Mouse (Mus musculus): ENCODE results near the gene Avil.
"Not testable (repeated sequence)": the region's sequence is repeated elsewhere in the genome, so short reads cannot be mapped to it uniquely, and the experiment has no call there.

Avil gene

GRCm38 (mm10) chr10:127059968-127060916 lies 59.7 kb downstream of the Avil start, which contains the start of gene March9:
Gene March9, minus strand, starts transcription at chr10:127060184.
- DNase-seq (ENCODE audit: low spot score) = no peak

- no peak for DNase-seq (ENCODE audit: low spot score)
Measured at GRCm38 (mm10) chr10:127061085-127061484, 60.6 kb downstream of the Avil start.

- no peak for DNase-seq (ENCODE audit: low spot score)
Measured at GRCm38 (mm10) chr10:127061513-127061912, 61.0 kb downstream of the Avil start.

- not testable (repeated sequence) for DNase-seq (ENCODE audit: low spot score)
Measured at GRCm38 (mm10) chr10:127062101-127062500, 61.6 kb downstream of the Avil start.

- DNase-seq (ENCODE audit: low spot score) = no peak
Measured at GRCm38 (mm10) chr10:127062503-127062902, 62.0 kb downstream of the Avil start.

GRCm38 (mm10) chr10:127063239-127063872 lies 62.8 kb downstream of the Avil start, which contains the start of gene Cdk4:
Gene Cdk4, plus strand, starts transcription at chr10:127063534.
- peak; percentile 95 for DNase-seq (ENCODE audit: low spot score)

GRCm38 (mm10) chr10:127063913-127064870 lies 63.7 kb downstream of the Avil start:
- DNase-seq (ENCODE audit: low spot score) = no peak

- DNase-seq (ENCODE audit: low spot score) = no peak
Measured at GRCm38 (mm10) chr10:127065981-127066380, 65.5 kb downstream of the Avil start.

GRCm38 (mm10) chr10:127066519-127067018 lies 66.1 kb downstream of the Avil start:
- no peak for DNase-seq (ENCODE audit: low spot score)

GRCm38 (mm10) chr10:127068360-127069038 lies 68.0 kb downstream of the Avil start:
- no peak for DNase-seq (ENCODE audit: low spot score)

GRCm38 (mm10) chr10:127069281-127070189 lies 69.0 kb downstream of the Avil start:
- DNase-seq (ENCODE audit: low spot score) = no peak
